Mouse (Mus musculus) CD4-positive, CD25-positive, alpha-beta regulatory T cell, adult 2 months (primary cell): ENCODE measurements around the gene Gm2035.
"Not testable (repeated sequence)": the region's sequence is repeated elsewhere in the genome, so short reads cannot be mapped to it uniquely, and the experiment has no call there.

Experiments
- DNase-seq: peaks from one replicate; pipeline ENCODE4 v3.0.0-alpha.2; 2012; ENCODE audit warnings: low read depth, low spot score

Gene Gm2035

GRCm38 (mm10) chr12:87919721-87920120 is at the start of gene Gm2035:
Gm2035 (minus strand) TSS chr12:87919857.
- DNase-seq, result not testable (repeated sequence)

- DNase-seq, result not testable (repeated sequence)
Observed at GRCm38 (mm10) chr12:87953780-87954179, 34.1 kb upstream of the Gm2035 start, which contains the start of gene Gm2042. Gm2042 (plus strand) TSS chr12:87954080.

- DNase-seq, result not testable (repeated sequence)
Observed at GRCm38 (mm10) chr12:87895070-87895469, 24.6 kb downstream of the Gm2035 start, which contains the start of gene Gm2022. Gm2022 (plus strand) TSS chr12:87895370.

- not testable (repeated sequence) for DNase-seq
Observed at GRCm38 (mm10) chr12:87873772-87874171, 45.9 kb downstream of the Gm2035 start, which contains the start of gene Gm2016. Gm2016 (plus strand) TSS chr12:87874072.
